Mouse (Mus musculus) embryonic stem cell, embryonic (primary cell): Measurements from ENCODE around the gene Cox10.
"Not testable (repeated sequence)": the region's sequence is repeated elsewhere in the genome, so short reads cannot be mapped to it uniquely, and the experiment has no call there.

Experiments
- CTCF ChIA-PET, 4 experiments: fragments of 300-600 bp in 2 of 4; fragments of 350-600 bp in 2 of 4; sonication (Branson Sonifier 250); formaldehyde crosslinking; loops; one replicate each; lab custom pipeline; 2022; ENCODE audit warnings: inconsistent platforms in 2 of 4; lab: Charles Lee
- POLR2A ChIA-PET, 4 experiments: fragments of 300-600 bp in 2 of 4; fragments of 350-600 bp in 2 of 4; sonication (Branson Sonifier 250); formaldehyde crosslinking; loops; one replicate each; lab custom pipeline; 2022; ENCODE audit warnings: antibody characterized with exemption in 4 of 4, inconsistent platforms in 1 of 4; lab: Charles Lee

Cox10 gene

DNA sequence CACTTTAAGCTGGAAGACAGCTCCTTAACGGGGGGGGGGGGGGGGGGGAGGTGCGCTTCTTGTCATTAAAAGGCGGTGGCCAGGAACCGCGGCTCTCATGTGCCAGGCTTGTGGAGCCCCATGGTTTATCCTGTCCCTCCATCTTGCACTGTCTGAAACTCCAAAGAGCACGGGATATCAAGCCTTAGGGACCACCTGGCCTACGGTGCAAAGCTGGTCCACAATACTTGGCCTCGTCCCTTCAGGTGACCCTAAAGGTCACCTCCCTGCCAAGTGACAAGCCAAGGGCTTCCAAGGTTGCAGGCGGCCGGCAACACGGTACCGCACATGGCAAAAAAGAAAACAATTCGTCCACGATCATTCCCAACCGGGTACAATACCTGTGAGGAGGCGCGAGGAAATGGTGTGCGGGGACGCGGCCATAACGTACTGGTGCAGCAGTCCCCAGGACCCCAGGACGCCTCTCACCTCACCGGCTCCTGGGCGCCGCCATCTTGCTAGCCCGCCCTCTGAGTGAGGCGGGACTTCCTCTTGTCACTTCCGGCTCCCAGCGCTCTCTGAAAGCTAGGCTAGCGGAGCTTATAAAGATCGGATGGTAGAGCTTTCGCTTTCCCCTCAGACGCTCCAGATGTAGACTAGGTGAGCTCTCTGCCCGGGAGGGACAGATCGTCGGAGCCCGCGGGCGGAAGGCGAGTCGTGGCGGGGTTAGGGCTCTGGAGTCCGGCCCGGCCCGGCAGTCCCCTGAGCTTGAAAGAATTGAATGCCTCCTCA, at the start of gene Cox10:
Gene Cox10, minus strand, starts transcription at position 513 of the 771 bp plus-strand sequence.
- POLR2A ChIA-PET, result interaction anchor here (0.6 to 2.7 kb wide), 67 partner anchors 9 to 1472 kb away, joined by 3 to 29 read pairs (median 4); partner anchors contain the start of genes Hs3st3b1 (in 3 of the 4) and Hs3st3a1 (in 1 of the 4)
- CTCF ChIA-PET, result interaction anchor here in 2 of 4 experiments (1.0 to 1.4 kb wide), 3 partner anchors 152 to 154 kb away, joined by 3 to 5 read pairs (median 3); no protein-coding TSS in a partner anchor

DNA sequence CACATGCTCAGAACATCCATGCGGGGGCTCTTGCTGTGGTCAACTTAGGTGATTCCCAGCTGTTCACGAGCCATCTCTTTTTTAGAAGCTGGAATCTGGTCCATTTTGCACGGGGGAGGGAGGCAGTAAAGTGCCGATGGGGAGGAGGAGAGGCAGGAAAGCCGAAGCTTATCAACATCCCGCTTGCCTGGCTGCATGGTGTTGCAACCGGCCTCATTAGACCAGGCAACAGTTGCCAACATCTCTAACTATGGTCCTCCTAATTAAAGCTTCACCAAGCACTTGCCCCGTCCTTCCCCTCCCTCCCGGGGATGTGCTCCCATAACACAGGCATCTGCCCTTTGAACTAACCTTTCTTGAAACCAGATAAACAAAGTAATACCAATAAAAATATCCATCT, 48.7 kb upstream of the Cox10 start:
- CTCF ChIA-PET, result interaction anchor here in 1 of 4 experiments (0.6 kb wide), 1 partner anchor 239 kb away, joined by 3 read pairs; no protein-coding TSS in a partner anchor

DNA sequence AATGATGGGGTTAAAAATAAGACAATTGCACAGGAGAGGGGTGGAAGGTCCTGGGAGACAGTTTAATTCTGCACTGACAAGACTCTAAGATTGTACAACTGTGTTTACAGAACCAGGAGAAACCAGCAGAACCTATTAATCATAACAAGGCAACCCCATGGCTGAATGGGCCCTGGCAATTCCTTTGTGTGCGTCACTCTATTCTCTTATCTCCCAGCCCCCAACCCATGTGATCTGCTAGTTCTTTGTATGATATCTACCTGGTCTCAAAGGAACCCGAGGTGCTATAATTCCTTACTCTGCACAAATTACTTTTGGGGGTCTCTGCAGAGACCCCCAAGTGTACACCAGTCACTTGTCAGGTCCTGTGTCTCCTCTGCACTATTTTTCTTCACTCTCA, 46.2 kb upstream of the Cox10 start:
- POLR2A ChIA-PET, result interaction anchor here in 1 of 4 experiments (0.6 kb wide), 1 partner anchor 174 kb away, joined by 3 read pairs; no protein-coding TSS in a partner anchor
- CTCF ChIA-PET, result no interaction called here

More for the DNA sequence above, 48.7 kb upstream of the Cox10 start:
- POLR2A ChIA-PET, result interaction anchor here in 1 of 4 experiments (0.7 kb wide), 1 partner anchor 92 kb away, joined by 3 read pairs; no protein-coding TSS in a partner anchor

DNA sequence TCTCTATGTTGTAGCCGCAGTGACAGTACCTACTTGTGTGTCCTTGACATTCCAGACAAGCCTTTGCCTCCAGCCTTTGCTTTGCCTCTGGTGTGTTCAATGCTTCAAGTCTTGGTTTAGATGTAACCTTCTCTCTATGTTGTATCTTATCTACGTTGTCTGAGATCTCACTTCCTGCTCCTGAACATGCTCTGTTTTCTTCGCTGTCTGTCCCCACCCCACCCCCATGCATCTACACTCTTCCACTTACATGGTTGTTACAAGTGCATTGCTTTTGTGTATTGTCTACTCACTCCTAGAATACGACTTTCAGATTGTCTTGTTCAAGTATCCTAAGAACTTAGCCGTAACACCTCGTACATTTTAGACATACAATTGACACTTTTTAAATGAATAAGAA, 43.9 kb upstream of the Cox10 start:
- CTCF ChIA-PET, POLR2A ChIA-PET: not testable (repeated sequence)

DNA sequence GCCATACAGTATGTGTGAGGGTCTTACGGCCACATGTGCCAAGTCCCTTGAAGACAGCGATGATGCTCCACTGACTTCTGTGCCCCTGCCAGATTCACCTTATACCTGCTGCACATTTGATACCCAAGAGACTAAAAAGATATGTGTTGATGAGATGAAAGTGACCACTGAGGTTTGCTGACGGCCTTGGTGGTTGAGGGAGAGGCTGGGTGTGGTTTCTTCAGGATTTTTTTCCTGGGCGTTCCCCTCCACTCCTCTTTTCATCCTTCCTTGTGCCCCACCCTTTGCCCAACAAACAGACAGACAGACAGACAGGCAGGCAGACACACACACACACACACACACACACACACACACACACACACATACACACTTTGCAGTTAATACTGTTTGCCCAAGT, 37.4 kb upstream of the Cox10 start:
- POLR2A ChIA-PET, result interaction anchor here in 1 of 4 experiments (0.7 kb wide), 1 partner anchor 165 kb away, joined by 3 read pairs; no protein-coding TSS in a partner anchor
- CTCF ChIA-PET, result no interaction called here

DNA sequence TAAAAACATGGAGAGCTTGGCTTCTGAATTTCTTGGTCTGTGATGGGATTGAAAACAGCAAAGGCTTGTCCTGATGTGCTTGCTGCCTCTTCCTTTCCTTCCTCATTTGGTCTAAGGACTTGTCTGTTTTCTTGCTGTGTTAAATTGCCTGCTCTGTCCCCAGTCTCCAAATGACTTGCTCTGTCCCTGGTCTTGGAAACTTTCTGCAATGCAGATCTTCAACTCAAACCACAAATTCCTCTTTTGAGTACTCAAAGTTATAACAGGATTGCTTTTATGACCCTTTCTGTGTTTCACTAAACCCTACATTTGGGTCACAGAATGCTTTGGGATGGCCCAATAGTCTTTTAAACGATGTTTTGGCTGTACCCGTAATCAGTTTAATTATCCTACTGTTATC, 36.6 kb upstream of the Cox10 start:
- ChIA-PET CTCF (no interaction called here), POLR2A (interaction anchor here in 1 of 4 experiments (0.8 kb wide), 1 partner anchor 19 kb away, joined by 4 read pairs; no protein-coding TSS in a partner anchor)

DNA sequence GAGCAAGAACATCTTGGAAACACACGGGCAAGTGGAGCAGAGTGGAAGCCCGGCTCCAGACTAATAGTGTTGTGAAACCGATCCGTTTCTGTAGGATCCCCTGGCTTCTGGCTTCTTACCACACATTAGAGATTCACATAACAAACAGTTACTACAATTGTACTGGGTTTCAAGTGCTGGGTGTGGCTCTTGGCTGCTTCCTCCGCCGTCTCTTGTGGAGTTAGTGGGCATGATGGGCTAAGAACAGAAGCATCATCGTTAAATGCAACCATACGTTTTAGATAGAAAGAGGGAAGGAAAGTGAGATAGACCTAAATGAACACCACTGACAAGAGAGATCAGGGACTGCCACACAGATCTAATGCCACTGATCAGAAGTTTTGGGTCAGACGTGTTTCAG, 35.8 kb upstream of the Cox10 start:
- ChIA-PET CTCF (no interaction called here), POLR2A (interaction anchor here in 1 of 4 experiments (1.7 kb wide), 1 partner anchor 36 kb away, joined by 3 read pairs; the partner anchor contains the start of gene Cox10)

DNA sequence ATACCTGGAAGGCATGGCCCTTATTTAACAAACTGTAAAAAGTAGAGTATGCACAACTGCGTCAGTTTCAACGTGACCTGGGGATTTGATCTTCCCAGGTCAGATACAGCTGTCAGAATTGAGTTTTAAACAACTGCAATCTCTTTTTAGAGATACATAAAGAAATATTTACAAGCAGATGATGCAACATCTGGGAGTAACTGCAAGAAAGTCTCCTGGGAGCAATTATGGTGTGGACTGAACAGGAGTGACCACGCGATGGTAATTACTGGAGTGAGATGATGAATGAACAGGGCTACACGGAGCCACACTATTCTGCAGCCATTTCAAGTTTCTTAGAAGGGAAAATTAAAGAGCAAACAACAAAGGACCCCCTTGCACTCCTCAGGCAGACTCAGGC, 20.8 kb upstream of the Cox10 start:
- CTCF ChIA-PET, result no interaction called here
- POLR2A ChIA-PET, result no interaction called here

DNA sequence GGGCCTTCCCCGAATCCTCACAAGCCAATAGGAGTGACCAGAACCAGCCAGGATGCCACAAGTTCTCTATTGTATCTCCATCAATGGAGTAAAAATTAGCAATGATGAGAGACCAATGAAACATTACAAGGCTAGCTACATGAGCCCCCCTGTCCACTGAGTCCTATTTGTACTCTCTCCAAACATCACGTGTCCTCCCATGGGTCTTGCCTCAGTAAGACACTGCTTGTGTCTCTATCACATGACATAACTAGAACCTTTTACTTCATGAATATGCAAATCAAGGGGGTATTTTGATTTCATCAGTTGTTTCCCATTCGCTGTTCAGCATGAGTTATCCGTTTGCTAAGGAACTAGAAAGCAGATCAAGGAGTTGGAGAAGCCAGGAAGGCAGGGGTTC, 13.8 kb upstream of the Cox10 start:
- POLR2A ChIA-PET, result no interaction called here
- CTCF ChIA-PET, result no interaction called here

DNA sequence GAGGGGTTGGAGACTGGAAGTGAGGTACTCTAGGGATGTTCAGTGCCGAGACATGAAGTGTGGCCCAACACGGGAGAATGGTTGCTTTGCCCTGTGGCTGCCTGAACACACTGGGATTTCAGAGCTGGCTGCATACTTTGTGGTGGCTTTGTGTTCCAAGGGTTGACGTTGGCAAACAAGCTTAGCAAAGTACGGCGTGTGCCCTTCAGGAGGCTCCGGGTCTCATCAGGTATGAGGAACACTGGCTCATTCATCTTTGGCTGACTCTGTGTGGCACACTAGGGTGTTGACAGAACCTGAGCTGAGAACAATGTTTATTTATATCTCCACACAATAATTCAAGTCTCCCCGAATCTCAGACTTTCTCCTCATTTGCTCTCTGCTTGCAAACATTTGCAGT, 11.9 kb upstream of the Cox10 start:
- ChIA-PET CTCF (no interaction called here), POLR2A (interaction anchor here (1.1 to 4.1 kb wide), 4 partner anchors 12 kb away, joined by 3 to 29 read pairs (median 6); partner anchors contain the start of gene Cox10 (in 4 of the 4))

DNA sequence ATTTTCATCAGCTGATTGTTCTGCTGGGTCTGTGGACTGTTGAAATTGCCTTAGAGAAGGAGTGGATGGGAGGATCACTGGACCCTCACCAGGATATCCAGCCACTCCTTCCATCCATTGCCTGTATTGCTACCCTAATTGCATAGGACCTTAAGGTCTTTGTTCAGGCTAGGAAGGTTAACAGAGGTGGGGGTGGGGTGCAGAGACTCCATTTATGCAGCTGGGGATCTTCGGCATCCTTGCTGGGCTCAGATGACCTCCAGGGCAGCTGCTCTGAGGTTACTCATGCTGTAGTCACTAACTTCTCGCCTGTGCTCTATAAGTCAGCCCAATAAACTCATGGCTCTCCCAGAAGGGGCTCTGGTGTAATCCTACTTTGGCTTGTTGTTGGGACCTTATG, 10.4 kb upstream of the Cox10 start:
- ChIA-PET CTCF (no interaction called here), POLR2A (interaction anchor here (0.5 to 4.1 kb wide), 6 partner anchors 10 to 168 kb away, joined by 3 to 29 read pairs (median 7); partner anchors contain the start of gene Cox10 (in 4 of the 4))

DNA sequence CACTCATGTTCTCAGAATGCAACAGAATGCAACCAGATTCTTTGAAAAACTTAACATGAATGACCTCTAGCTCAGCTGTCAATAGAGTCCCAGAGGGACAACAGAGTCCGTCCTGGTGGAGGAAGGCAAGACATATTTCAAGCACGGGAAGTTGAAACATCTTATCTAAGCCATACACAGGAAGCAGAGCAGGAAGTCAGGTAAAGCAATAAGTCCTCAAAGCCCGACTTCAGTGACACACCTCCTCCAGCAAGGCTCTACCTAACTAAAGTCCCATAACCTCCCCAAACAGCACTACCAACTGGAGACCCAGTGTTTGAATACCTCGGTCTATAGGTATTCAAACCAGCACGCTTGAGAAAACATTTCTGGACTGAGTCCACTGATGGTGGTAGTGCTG, 6.6 kb upstream of the Cox10 start:
- ChIA-PET CTCF (no interaction called here), POLR2A (no interaction called here)

DNA sequence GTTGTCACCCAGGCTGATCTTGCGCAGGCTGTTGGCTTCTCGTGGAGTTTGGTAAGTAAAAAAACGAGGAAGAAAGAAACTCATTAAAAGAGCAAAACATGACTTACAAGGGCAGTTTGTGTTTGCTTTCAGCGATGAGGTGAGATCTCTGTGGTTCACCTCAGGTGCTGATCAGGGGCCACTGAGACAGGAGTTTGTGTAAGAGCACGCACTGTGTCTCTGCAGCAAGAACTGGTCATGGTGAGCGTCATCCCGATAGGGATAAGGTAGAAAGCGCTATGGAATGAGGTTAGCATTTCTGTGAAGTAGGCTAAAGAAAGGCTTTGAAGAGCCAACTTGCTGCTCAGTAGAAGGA, 436 bp upstream of the Cox10 start:
- POLR2A ChIA-PET, result interaction anchor here (0.6 to 2.7 kb wide), 59 partner anchors 9 to 1473 kb away, joined by 3 to 29 read pairs (median 4); partner anchors contain the start of genes Hs3st3b1 (in 3 of the 4) and Hs3st3a1 (in 1 of the 4)
- CTCF ChIA-PET, result interaction anchor here in 2 of 4 experiments (1.0 to 1.4 kb wide), 3 partner anchors 153 to 155 kb away, joined by 3 to 5 read pairs (median 3); no protein-coding TSS in a partner anchor

DNA sequence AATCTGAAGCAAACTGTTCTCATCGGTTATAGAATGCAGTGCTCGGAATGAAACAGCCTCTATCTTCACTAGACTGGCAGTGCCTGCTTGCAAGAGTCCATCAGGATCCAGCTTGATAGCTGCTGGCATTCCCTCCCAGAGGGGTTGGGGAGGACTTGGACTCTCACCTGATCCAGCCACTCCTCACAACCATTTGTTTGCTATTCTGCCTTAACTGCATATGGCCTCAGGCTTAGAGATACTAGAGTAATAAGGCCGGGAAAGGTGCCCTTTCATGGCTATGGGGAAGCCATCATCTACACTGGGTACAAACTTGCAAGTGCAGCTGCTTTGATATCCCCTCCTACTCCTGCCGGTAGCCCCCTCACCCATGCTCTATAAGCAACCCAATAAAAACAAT, 3.1 kb downstream of the Cox10 start:
- POLR2A ChIA-PET, result interaction anchor here in 1 of 4 experiments (0.5 kb wide), 1 partner anchor 31 kb away, joined by 5 read pairs; no protein-coding TSS in a partner anchor
- CTCF ChIA-PET, result interaction anchor here in 1 of 4 experiments (0.6 kb wide), 1 partner anchor 547 kb away, joined by 6 read pairs; no protein-coding TSS in a partner anchor

DNA sequence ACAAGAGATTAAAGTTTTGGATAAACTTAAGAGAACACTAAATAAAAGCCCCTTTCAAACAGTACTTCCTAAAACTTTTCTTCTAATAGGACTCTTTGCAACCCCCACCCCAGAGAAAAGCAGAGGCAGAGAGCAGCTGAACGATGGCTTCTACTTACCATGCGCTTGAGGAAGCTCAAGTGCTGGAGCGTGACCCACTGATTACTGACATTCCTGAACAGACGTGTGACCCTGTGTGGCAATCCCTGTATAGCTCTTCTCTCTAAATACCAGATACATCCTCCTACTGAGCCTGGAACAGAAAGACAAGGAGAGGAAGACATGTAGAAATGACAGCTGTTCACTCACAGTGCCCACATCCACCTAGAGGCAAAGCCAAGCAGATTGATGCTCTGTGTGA, 5.9 kb downstream of the Cox10 start:
- POLR2A ChIA-PET, result interaction anchor here in 2 of 4 experiments (0.6 kb wide), 2 partner anchors 15 to 1473 kb away, joined by 3 to 4 read pairs; no protein-coding TSS in a partner anchor
- CTCF ChIA-PET, result no interaction called here

DNA sequence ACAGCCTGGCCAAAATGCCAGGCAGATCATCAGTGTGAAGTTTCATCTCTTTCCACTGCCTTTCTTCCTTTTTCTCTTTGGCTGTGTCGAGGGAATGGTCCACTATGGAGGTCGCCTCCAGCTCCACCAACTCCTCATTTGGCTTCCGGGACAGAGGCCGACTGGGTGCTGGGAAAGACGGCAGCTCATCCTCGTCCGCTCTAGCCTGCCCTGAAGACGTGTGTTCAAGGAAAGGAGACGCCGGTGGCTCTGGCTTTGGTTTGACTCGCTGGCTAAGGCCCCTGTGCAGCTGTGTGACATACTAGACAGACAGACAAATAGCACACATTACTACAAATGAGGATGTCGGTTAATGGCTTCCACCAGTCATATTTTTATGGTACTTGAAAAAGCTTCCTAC, 7.7 kb downstream of the Cox10 start:
- POLR2A ChIA-PET, result interaction anchor here in 1 of 4 experiments (1.7 kb wide), 1 partner anchor 35 kb away, joined by 4 read pairs; no protein-coding TSS in a partner anchor
- CTCF ChIA-PET, result no interaction called here

DNA sequence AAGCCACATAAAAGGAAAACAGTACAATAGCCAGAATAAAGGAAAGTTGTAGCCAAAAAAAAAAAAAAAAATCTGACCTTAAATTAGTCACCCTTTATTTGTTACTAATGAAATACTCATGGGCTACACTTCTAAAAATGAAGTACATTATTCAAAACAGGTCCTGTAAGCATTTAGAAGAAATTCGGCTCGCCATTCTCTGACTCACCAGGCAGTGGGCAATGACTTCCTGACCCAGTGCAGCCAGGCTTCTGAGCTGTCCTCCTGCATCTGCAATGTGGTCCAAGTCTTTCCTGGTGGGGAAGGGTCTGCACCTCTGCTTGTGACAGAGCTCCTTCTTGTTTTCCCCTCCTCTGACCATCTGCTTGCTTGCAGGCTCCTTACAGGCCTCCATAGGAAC, 13.3 kb downstream of the Cox10 start:
- CTCF ChIA-PET, result no interaction called here
- POLR2A ChIA-PET, result interaction anchor here in 2 of 4 experiments (0.6 to 0.7 kb wide), 2 partner anchors 13 to 43 kb away, joined by 3 to 4 read pairs; no protein-coding TSS in a partner anchor

DNA sequence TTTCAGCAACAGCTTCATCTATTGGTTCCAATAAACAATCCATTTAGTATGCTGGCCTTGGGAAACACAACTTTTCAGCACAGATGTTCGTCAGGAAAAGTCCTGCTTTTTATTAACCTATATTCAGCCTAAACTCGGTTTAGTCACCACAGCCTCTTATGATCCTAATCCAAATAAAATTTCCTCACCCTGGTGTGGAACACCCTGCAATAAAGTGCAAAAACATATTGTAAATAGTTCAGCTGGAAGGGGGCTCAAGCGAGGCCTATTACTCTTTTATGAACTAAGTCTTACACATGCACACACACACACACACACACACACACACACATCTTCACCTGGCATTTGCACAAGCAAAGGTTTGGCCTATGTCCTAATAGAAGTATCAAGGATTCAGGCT, 16.1 kb downstream of the Cox10 start:
- CTCF ChIA-PET, result no interaction called here
- POLR2A ChIA-PET, result interaction anchor here in 3 of 4 experiments (0.7 to 2.1 kb wide), 3 partner anchors 16 to 89 kb away, joined by 4 to 10 read pairs (median 4); partner anchors contain the start of gene Cox10 (in 2 of the 3)

DNA sequence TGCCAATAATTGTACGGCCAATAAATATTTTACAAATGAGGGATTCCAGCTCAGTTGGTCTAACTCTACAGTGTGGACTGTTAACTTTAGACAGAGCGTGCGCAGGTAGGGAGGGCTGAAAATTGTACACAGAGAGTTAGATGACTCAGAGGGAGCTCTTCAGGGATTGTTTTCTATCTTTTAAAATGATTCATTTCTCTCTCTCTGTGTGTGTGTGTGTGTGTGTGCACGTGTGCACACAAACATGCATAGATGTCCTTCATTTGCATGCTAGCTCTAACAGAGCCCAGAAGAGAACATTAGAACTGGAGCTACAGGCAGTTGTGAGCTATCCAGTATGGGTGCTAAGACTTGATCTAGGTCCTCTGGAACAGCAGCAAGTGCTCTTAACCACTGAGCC, 17.0 kb downstream of the Cox10 start:
- CTCF ChIA-PET, result interaction anchor here in 1 of 4 experiments (0.6 kb wide), 2 partner anchors 12 to 1026 kb away, joined by 3 read pairs; no protein-coding TSS in a partner anchor
- POLR2A ChIA-PET, result interaction anchor here in 2 of 4 experiments (0.7 to 2.1 kb wide), 3 partner anchors 17 to 1565 kb away, joined by 3 to 10 read pairs (median 4); partner anchors contain the start of gene Cox10 (in 2 of the 2)
